Mouse (Mus musculus): ENCODE measurements around the gene Snrpg. TPM values are rescaled to one million over a fixed set of nuclear protein-coding genes. Genes with fewer than 3 reads are reported as not detected.

Gene Snrpg
- total and polyA plus RNA-seq, 3 experiments: 761 to 1,339 (median 796) TPM

DNA sequence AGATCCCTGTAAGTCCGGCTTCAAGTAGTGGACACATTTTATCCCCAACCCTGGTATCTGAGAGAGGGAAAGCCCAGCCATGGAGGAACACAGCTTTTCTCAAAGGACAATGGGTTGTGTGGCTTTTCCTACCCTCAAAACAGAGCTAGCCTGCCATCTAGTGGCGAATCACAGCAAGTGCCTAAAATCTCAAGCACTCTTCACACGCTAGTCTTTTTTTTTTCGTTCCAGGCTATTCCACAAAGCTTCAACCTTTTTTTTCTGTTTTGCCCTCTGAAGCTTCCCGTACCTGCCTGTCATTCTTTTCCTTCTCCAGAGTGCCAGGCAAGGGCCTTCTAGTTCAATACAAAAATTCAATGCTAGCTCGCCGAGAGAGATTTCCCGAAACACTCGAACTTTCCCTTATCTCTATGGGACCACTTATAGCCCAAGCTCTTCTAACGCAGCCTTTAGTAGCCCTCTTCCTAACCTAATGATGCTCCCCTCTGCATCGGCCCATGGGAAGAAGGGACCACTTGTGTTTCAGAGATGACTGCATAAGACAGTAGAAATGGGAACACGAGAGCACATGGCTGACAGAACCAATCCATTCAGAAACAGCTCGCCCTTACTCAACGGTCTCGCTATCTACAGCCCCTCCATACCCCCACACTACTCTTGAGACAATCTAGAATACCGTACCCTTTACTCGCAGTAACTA is 6.5 kb upstream of the Snrpg start (continued):
- TF ChIP-seq MAFK (IDR thresholded peaks at IDR 0.05; ENCODE audit: borderline replicate concordance, low read depth, low read length): no peak
- peak; percentile 41; the same call in 1 of the 2 replicates for TF ChIP-seq MYC (IDR thresholded peaks at IDR 0.05; ENCODE audit: low read depth, low read length)

- H3K9me3 ChIP-seq (replicated peaks; ENCODE audit: insufficient read depth, low read length): no peaks in the 10 kb centered on the region
- H3K79me2 ChIP-seq (ENCODE audit: control insufficient read depth, insufficient read depth, low read length, poor library complexity): peaks cover 11% of the 10 kb centered on the region
- peak within 1 kb of the TSS; percentile 77 to 87 for H3K4me3 ChIP-seq (ENCODE audit: control insufficient read depth in 1 of 2, insufficient read depth in 1 of 2, low read depth in 2 of 2, low read length in 2 of 2)
- H3K4me1 ChIP-seq (ENCODE audit: control insufficient read depth in 1 of 2, insufficient read depth in 2 of 2, low read length in 2 of 2): peaks cover 0 to 12% of the 10 kb centered on the region in 2 experiments; a peak in 2 of 4 replicates
- H3K27ac ChIP-seq (ENCODE audit: control insufficient read depth, low read depth, low read length): peak within 1 kb of the TSS; percentile 63
- peak within 1 kb of the TSS; percentile 86 for H3K9ac ChIP-seq (ENCODE audit: control insufficient read depth, low read depth, low read length, poor library complexity, severe bottlenecking)
- H3K27me3 ChIP-seq (ENCODE audit: control insufficient read depth in 1 of 2, insufficient read depth in 2 of 2, low read length in 2 of 2): no peaks in the 10 kb centered on the region
- peaks cover 0 to 13% of the 10 kb centered on the region in 2 experiments; a peak in 2 of 4 replicates for H3K36me3 ChIP-seq (ENCODE audit: control insufficient read depth in 1 of 2, insufficient read depth in 2 of 2, low read length in 2 of 2)
- DNase-seq (ENCODE audit: low read depth, low spot score): peak; percentile 98
- TF ChIP-seq UBTF (IDR thresholded peaks at IDR 0.05; ENCODE audit: borderline replicate concordance, insufficient read depth, low read depth, low read length) (no peak), JUND (IDR thresholded peaks at IDR 0.05; ENCODE audit: low read depth, low read length) (no peak), EP300 (IDR thresholded peaks at IDR 0.05; ENCODE audit: low read depth in 1 of 2, low read length in 2 of 2) (no peak; a peak in 1 of 4 replicates), NELFE (IDR thresholded peaks at IDR 0.05; ENCODE audit: low read depth, low read length) (peak; percentile 68), ZKSCAN1 (IDR thresholded peaks at IDR 0.05; ENCODE audit: low read depth, low read length) (no peak), SIN3A (IDR thresholded peaks at IDR 0.05; ENCODE audit: low read length) (peak; percentile 91), KAT2A (conservative IDR thresholded peaks at IDR 0.05; ENCODE audit: low read depth, low read length) (no peak), ZC3H11A (IDR thresholded peaks at IDR 0.05; ENCODE audit: low read depth, low read length) (peak; percentile 71), TAL1 (IDR thresholded peaks at IDR 0.05; ENCODE audit: low read length) (no peak), POLR2AphosphoS2 (IDR thresholded peaks at IDR 0.05; ENCODE audit: low read length) (no peak), MXI1 (IDR thresholded peaks at IDR 0.05; ENCODE audit: low read depth, low read length) (peak; percentile 81), POLR2A (IDR thresholded peaks at IDR 0.05; ENCODE audit: control insufficient read depth in 1 of 2, insufficient read depth in 1 of 2, low read depth in 1 of 2, low read length in 2 of 2, poor library complexity in 1 of 2) (peak; percentile 78 to 80; a peak in 3 of 4 replicates), CTCF (IDR thresholded peaks at IDR 0.05 in 2 of 3, conservative IDR thresholded peaks at IDR 0.05 in 1 of 3; ENCODE audit: control insufficient read depth in 1 of 3, insufficient read depth in 1 of 3, low read depth in 2 of 3, low read length in 3 of 3, poor library complexity in 1 of 3, severe bottlenecking in 1 of 3) (peak; percentile 65 to 93 (median 90)), CHD1 (IDR thresholded peaks at IDR 0.05; ENCODE audit: low read depth, low read length) (no peak), ETS1 (IDR thresholded peaks at IDR 0.05; ENCODE audit: low read depth, low read length) (no peak; the same call in 1 of the 2 replicates), ELF1 (IDR thresholded peaks at IDR 0.05; ENCODE audit: low read depth, low read length) (peak; percentile 66), ZMIZ1 (IDR thresholded peaks at IDR 0.05; ENCODE audit: low read depth, low read length) (no peak; the same call in 1 of the 2 replicates), USF1 (IDR thresholded peaks at IDR 0.05; ENCODE audit: low read depth, low read length) (no peak), MEF2A (IDR thresholded peaks at IDR 0.05; ENCODE audit: extremely low read depth, insufficient replicate concordance, low read depth, low read length, poor library complexity, severe bottlenecking) (no peak), MAFK (IDR thresholded peaks at IDR 0.05; ENCODE audit: borderline replicate concordance, low read depth, low read length) (no peak), BHLHE40 (IDR thresholded peaks at IDR 0.05; ENCODE audit: borderline replicate concordance, low read depth, low read length) (no peak), NRF1 (IDR thresholded peaks at IDR 0.05; ENCODE audit: insufficient read depth, low read depth, low read length, poor library complexity, severe bottlenecking) (peak; percentile 61), MYC (IDR thresholded peaks at IDR 0.05; ENCODE audit: low read depth, low read length) (peak; percentile 17; the same call in 1 of the 2 replicates), MAX (IDR thresholded peaks at IDR 0.05; ENCODE audit: low read length) (peak; percentile 69; the same call in 1 of the 2 replicates), HCFC1 (IDR thresholded peaks at IDR 0.05; ENCODE audit: low read depth, low read length) (0 out of 2 replicates have a peak, but pooled peaks have one; percentile 10), GATA1 (IDR thresholded peaks at IDR 0.05; ENCODE audit: low read depth, low read length) (no peak), TCF12 (IDR thresholded peaks at IDR 0.05; ENCODE audit: low read depth, low read length) (peak; percentile 45), TBP (IDR thresholded peaks at IDR 0.05; ENCODE audit: low read depth, low read length) (peak; percentile 44; the same call in 1 of the 2 replicates), RCOR1 (IDR thresholded peaks at IDR 0.05; ENCODE audit: low read depth, low read length) (no peak; the same call in 1 of the 2 replicates), SMC3 (IDR thresholded peaks at IDR 0.05; ENCODE audit: low read depth, low read length) (peak; percentile 94), ZNF384 (IDR thresholded peaks at IDR 0.05; ENCODE audit: low read depth, low read length) (no peak), MAZ (IDR thresholded peaks at IDR 0.05; ENCODE audit: low read depth, low read length) (no peak)
Measured at GRCm38 (mm10) chr6:86365371-86366124, 5.6 kb upstream of the Snrpg start, which contains the start of gene Fam136a. TSS of gene Fam136a (plus strand) at chr6:86365646.
